Mouse (Mus musculus): ENCODE measurements around the gene Phactr3.

The Phactr3 gene

GRCm38 (mm10) chr2:178192881-178193280, 74.1 kb downstream of the Phactr3 start:
- no peak for DNase-seq (ENCODE audit: low spot score in 2 of 2)

DNA sequence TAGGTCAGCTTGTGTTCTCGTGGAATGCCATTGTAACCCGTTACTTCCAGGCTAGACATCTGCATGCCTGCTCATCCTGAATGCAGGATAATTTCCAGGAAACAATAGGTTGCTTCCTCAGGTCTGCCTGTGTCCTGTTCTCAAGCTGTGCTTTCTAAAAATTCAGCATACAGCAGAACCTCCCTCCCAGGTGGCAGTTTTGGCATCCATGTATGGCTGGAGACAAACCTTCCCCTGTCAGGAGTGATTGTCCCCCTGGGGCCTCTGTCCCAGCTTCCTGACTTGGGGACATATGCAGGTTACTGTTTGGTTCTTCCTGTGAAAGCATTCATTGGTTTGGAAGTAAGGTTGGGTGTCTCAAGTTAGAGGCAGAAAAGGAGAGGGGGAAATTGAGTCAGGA, 74.7 kb downstream of the Phactr3 start:
- no peak for DNase-seq (ENCODE audit: low spot score in 2 of 2)

GRCm38 (mm10) chr2:178194908-178195307, 76.1 kb downstream of the Phactr3 start:
- DNase-seq (ENCODE audit: low spot score in 2 of 2): no peak

DNA sequence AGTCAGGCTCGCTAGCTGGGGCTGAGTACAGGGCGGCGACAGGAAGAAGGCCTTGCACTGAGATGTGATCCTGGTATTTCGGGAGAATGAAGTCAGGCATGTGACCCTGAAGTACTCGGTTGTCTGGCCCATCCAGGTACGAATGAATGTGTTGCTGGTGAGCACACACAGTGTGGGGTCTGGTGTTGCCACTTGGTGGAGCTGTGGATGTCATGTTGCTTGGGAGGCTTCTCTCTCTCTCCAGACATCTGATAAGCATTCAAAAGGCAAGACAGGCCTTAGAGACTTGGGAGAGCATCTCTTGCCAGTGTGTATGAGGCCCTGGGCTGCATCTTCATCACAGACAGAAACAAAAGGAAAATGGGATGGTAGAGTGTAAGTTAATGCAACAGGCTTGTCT, 77.3 kb downstream of the Phactr3 start:
- no peak for DNase-seq (ENCODE audit: low spot score in 2 of 2)

DNA sequence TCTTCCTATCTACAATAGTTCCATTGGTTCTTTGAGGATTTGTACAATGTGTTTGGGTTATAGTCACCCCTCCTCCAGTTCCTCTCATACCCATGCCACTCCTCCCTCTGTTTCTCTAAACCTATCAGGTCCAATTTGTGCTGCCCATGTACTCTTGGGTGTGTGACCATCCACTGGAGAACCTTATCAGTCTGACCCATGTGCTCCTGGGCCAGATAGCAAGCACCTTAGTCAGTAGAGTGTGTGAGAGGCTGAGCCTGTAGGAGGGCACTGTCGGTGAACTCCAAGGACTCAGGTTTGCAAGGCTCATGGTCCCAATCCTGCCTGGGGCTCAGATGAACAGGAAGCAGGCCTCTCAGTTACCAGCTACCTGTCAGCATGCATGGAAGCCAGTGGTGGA, 78.8 kb downstream of the Phactr3 start:
- no peak for DNase-seq (ENCODE audit: low spot score in 2 of 2)

DNA sequence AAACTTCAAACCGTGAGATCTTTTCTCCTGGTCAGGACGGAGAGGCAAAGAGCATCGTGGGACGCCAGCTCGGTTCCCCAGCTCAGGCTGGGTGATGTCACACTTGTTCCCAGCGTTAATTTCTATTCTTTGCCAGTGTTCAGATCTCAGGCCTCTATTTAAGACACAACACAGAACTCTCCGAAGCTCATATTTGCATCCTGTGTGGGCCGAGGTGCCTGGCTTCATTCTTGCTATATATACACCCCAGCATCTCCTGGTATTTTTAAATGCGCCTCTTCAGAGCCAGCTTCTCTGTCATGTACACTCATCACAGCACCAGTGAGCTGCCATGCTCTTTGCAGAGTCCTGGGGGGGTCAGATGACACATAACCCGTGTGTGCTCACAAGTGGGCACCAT, 85.7 kb downstream of the Phactr3 start:
- DNase-seq (ENCODE audit: low spot score in 2 of 2): no peak

DNA sequence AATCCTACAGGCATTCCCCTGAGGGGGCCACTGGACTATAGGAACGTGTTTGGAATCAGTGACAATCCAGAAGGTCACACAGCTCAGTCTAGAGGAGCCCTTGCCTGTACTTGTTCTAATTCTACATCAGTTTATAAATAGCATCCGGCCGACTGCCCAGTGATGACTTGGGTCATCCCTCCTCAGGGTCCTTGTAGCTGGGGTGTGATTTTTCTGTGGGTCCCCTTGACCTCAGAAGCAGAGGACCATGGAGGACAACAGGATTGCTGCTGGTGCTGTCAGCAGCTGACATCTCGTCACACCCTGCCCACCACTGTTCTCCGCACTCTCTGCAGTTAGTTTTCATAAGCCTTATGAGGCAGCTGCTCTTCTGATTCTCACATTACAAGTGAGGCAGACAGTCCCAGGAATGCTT, 89.4 kb downstream of the Phactr3 start:
- DNase-seq (ENCODE audit: low spot score in 2 of 2): no peak

- DNase-seq (ENCODE audit: low spot score in 2 of 2): no peak
Observed at GRCm38 (mm10) chr2:178213826-178214225, 95.1 kb downstream of the Phactr3 start.

DNA sequence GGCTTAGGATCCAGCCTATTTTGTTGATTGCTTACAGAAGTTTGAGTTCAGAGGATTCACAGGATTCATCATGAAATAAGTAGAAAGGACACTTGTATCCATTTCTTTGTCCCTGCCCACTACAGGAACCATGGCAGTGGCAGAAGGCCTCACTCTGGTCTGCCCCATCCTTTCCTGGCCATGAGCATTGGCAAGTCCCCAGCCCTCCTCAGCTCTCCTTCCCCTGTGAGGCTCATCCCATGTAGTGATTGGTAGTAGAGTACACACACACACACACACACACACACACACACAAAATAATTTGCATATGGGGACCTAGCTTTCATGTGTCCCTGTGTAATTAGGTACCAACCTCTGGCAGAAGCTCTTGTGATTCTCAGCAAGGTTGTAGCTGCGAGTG, 95.8 kb downstream of the Phactr3 start:
- DNase-seq (ENCODE audit: low spot score in 2 of 2): no peak

GRCm38 (mm10) chr2:178218461-178218860, 99.7 kb downstream of the Phactr3 start:
- DNase-seq (ENCODE audit: low spot score in 2 of 2): no peak

DNA sequence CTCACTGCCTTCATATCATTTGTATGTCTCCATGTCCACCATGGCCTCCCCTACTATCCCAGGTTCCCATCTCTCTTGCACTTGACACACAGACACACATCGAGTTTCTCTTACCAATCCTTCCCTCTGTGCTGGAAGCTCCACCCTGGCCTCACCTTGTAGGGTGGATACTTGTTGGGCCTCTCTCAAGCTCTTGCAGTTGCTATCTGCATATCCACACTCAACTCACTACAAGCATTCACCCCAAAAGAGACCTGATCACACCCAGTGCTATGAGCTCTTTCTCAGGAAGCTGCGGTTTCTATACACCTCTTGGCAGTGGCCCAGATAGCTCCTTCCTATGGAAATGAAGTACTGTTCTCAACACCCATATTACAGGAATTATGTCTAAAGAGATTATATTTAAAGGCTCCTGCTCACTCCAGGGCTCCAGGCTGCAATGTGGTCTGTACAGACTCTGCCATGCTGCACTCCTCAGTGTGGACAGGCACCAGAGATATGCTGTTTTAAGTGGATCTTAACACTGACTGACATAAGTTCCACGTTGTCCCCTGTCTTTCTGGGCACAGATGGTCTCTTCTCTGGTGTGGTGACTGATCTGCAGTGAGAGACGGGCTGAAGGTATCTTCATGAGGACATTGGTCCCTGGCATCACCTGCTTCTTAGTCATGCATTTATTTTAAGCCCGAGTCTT, 100.8 kb downstream of the Phactr3 start:
- no peak for DNase-seq (ENCODE audit: low spot score in 2 of 2)

DNA sequence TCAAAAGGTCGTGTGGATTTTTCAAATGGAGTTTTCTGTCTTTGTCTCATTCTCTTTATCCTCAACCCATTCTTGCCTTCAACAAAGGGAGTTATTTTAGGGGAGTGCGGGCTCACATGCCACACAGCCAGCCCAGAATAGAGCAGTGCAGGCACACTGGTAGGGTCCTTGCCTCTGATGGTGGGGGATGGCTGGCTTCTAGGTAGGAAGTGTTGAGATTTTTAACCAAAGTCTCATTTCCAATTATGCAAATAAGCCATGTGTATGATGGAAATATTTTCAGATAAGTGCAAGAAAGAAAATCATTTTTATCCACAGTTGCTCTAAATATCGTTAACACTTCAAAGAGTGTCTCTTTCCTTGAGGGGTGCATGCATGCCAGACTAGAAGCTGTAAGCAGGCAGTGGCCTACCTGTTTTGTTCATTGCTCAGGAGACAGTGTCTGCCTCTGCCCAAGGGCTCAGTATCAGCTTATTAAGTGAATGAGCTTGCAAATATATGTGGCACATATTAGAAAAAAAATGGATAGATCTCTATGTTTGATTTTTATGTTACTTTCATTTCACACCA, 101.5 kb downstream of the Phactr3 start:
- DNase-seq (ENCODE audit: low spot score in 2 of 2): no peak

GRCm38 (mm10) chr2:178221003-178221402, 102.2 kb downstream of the Phactr3 start:
- no peak for DNase-seq (ENCODE audit: low spot score in 2 of 2)

- no peak for DNase-seq (ENCODE audit: low spot score in 2 of 2)
Observed at GRCm38 (mm10) chr2:178229231-178229630, 110.5 kb downstream of the Phactr3 start.

DNA sequence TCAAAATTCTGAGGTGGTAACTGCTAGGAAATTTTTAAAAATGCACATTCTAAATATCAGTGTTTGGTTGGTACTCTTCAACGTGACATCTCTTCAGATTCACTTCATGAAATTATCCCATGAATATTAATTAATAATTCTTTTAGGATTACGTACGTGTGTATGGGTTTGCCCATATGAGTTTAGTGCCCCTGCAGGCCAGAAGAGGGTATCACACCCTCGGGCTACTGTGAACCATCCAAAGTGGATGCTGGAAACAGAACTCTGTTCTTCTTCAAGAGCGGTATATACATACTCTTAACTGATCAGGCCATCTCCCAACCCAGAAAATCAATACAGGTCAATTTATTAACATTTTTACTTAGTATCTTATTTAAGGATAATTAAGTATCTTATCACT, 114.7 kb downstream of the Phactr3 start:
- no peak for DNase-seq (ENCODE audit: low spot score in 2 of 2)

GRCm38 (mm10) chr2:178237056-178237455, 118.3 kb downstream of the Phactr3 start:
- no peak for DNase-seq (ENCODE audit: low spot score in 2 of 2)

- DNase-seq (ENCODE audit: low spot score in 2 of 2): no peak
Observed at GRCm38 (mm10) chr2:178238503-178238902, 119.7 kb downstream of the Phactr3 start.

DNA sequence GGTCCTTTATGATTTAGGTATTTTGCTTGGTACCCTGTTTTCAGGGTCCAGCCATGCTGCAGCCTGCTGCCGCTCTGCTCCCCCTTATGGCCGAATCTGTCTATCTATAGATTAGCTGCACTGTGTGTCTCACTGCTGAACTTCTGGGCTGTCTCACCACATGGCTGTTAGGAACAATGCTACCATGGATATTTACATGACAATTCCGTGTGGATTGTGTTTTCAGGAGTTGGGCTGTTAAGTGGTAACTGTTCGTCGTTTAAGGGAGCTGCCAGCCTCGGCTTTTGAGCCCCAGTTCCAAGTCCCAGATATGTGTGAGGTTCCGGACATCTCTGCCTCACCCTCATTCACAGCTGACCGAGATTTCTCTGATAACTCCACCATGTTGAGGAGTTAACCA, 122.1 kb downstream of the Phactr3 start:
- DNase-seq (ENCODE audit: low spot score in 2 of 2): no peak

- DNase-seq (ENCODE audit: low spot score in 2 of 2): no peak
Observed at GRCm38 (mm10) chr2:178241374-178241773, 122.6 kb downstream of the Phactr3 start.

- DNase-seq (ENCODE audit: low spot score in 2 of 2): no peak
Observed at GRCm38 (mm10) chr2:178242996-178243395, 124.2 kb downstream of the Phactr3 start.

DNA sequence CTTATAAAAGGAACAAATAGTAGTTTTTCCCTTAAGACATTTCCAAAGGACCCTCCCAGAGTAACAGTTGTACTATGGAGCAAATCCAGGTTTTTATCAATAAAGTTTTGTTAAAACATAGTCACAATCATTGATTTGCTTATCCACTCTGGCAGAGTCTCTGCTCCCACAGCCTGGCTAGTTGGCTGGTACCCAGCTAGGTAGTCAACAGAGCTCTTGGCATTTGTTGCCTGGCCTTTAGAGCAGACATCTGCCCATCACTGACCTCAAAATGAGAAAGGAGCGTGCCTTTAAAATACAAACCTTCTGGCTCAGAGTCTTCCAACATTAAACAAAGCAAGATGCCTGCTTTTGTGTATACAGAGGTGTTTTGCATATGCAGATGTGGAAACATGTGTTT, 126.1 kb downstream of the Phactr3 start:
- no peak for DNase-seq (ENCODE audit: low spot score in 2 of 2)

GRCm38 (mm10) chr2:178245841-178246240, 127.1 kb downstream of the Phactr3 start:
- DNase-seq (ENCODE audit: low spot score in 2 of 2): no peak

GRCm38 (mm10) chr2:178246767-178247166, 128.0 kb downstream of the Phactr3 start:
- peak in 1 of 2 experiments; percentile 20 for DNase-seq (ENCODE audit: low spot score in 2 of 2)

- no peak for DNase-seq (ENCODE audit: low spot score in 2 of 2)
Observed at GRCm38 (mm10) chr2:178247274-178247673, 128.5 kb downstream of the Phactr3 start.
